Mouse (Mus musculus): ENCODE results near the gene Ccdc80. TPM values are rescaled to one million over a fixed set of nuclear protein-coding genes. Genes with fewer than 3 reads are reported as not detected.

Ccdc80 gene
- not detected in 2 replicates for total RNA-seq (2014; fragmentation: Nextera tagmentation)
- 0.11 and 0.12 TPM in 2 replicates for total RNA-seq (2017)
- polyA plus RNA-seq (2012), result not detected in 2 replicates

DNA sequence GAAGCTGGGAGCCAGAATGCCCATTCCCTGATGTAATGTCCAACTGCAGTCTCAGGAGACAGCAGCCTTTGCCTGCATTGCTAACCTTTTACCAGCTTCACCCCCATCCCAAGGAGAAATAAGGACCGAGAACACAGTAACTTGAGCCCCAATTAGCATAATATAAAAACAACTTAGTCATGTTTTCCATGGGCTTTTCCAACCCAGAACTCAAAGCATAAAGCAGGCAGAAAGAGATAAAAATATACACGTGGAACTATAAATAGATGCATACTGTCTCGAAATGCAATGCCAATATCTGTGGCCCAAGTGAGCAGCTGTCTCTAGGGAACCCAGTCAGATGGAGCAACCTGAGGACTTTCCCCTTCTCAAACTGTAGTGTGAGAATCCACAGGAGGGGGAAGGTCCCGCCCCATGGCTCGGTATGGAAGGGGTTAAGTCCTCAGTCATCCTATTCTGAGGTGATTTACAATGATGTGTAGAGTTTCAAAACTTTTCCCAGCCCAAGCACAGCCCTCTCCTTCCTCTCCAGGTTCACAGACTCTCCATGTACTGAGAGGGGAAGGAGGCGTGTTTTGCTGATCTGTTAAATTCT lies at the start of gene Ccdc80:
Gene Ccdc80, plus strand, starts transcription at position 266 of the 595 bp plus-strand sequence.
- DNase-seq (ENCODE audit: low spot score), result no peak
- Histone ChIP-seq H3K36me3 (replicated peaks) (no peaks in the 10 kb centered on the region), H3K4me1 (ENCODE audit: insufficient read depth, low read depth, low read length) (peaks cover 13% of the 10 kb centered on the region), H3K4me3 (ENCODE audit: low read depth, low read length) (no peak within 1 kb of the TSS), H3K9me3 (replicated peaks) (no peaks in the 10 kb centered on the region), H3K27me3 (ENCODE audit: insufficient read depth, low read length) (peaks cover 36% of the 10 kb centered on the region)
- no peak for TF ChIP-seq GATA1 (IDR thresholded peaks at IDR 0.05; ENCODE audit: borderline replicate concordance, low read length)
- no peak for TF ChIP-seq CTCF (IDR thresholded peaks at IDR 0.05; ENCODE audit: low read depth, low read length)
- no peak for TF ChIP-seq GATA2 (IDR thresholded peaks at IDR 0.05; ENCODE audit: borderline replicate concordance, low read depth, low read length)
- no peak for TF ChIP-seq TAL1 (conservative IDR thresholded peaks at IDR 0.05; ENCODE audit: low read depth, low read length)
- no peak for TF ChIP-seq POLR2AphosphoS5 (IDR thresholded peaks at IDR 0.05; ENCODE audit: insufficient replicate concordance, low read depth, low read length)
- no peak for ATAC-seq (ENCODE audit: extremely low read depth, insufficient number of reproducible peaks, low FRiP score, poor library complexity, severe bottlenecking)

DNA sequence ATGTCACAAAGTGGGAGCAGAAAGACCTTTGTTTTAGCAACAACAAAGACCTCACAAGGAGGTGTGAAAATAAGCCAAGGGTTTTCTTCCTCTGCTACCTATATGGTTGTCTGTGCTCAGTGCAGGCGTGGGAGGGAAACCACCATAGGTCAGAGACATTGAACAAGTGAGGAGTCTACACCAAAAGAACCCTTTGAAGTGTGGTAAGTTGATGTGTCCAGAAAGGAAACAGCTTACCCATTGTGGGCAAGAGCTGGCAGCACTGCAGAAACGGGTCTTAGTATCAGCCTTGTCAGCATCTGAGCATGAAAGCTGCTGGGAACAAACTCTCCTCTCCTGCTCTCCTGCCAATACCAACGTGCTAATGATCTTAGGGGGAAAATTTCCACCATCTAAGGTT lies 48.4 kb upstream of the Ccdc80 start:
- no peak for ATAC-seq (ENCODE audit: extremely low read depth, insufficient number of reproducible peaks, low FRiP score, poor library complexity, severe bottlenecking)
- Histone ChIP-seq H3K9me3 (replicated peaks) (no peaks in the 10 kb centered on the region), H3K36me3 (replicated peaks) (no peaks in the 10 kb centered on the region), H3K4me3 (ENCODE audit: low read depth, low read length) (no peak overlapping the region), H3K27me3 (ENCODE audit: insufficient read depth, low read length) (peaks cover 4% of the 10 kb centered on the region; the same call in 1 of the 2 replicates), H3K4me1 (ENCODE audit: insufficient read depth, low read depth, low read length) (peaks cover 3% of the 10 kb centered on the region; the same call in 1 of the 2 replicates)
- TF ChIP-seq POLR2AphosphoS5 (IDR thresholded peaks at IDR 0.05; ENCODE audit: insufficient replicate concordance, low read depth, low read length) (no peak), GATA2 (IDR thresholded peaks at IDR 0.05; ENCODE audit: borderline replicate concordance, low read depth, low read length) (no peak), GATA1 (IDR thresholded peaks at IDR 0.05; ENCODE audit: borderline replicate concordance, low read length) (no peak), CTCF (IDR thresholded peaks at IDR 0.05; ENCODE audit: low read depth, low read length) (no peak), TAL1 (conservative IDR thresholded peaks at IDR 0.05; ENCODE audit: low read depth, low read length) (no peak)
- no peak for DNase-seq (ENCODE audit: low spot score)

DNA sequence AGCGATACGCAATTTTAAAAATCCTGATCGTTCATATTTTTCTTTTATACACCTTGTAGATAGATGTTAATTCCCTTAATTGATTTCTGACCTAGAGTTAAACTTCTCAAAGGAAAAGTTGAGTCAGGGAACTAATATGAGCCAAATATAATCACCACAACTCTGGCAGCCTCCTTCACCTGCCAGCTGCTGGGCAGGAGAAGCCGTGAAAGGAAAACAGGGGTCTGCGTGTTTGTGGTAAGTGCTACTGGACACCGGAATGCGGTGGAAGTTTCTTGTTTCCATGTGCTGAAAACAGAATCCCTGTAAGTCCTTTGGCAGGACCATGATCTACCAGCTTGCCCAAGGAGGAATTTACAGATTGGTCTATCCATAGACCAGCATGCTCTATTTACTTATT lies 36.0 kb upstream of the Ccdc80 start:
- Histone ChIP-seq H3K27me3 (ENCODE audit: insufficient read depth, low read length) (peaks cover 10% of the 10 kb centered on the region; the same call in 1 of the 2 replicates), H3K9me3 (replicated peaks) (no peaks in the 10 kb centered on the region), H3K4me1 (ENCODE audit: insufficient read depth, low read depth, low read length) (no peaks in the 10 kb centered on the region), H3K36me3 (replicated peaks) (no peaks in the 10 kb centered on the region), H3K4me3 (ENCODE audit: low read depth, low read length) (no peak overlapping the region)
- no peak for TF ChIP-seq GATA1 (IDR thresholded peaks at IDR 0.05; ENCODE audit: borderline replicate concordance, low read length)
- TF ChIP-seq POLR2AphosphoS5 (IDR thresholded peaks at IDR 0.05; ENCODE audit: insufficient replicate concordance, low read depth, low read length), result no peak
- TF ChIP-seq CTCF (IDR thresholded peaks at IDR 0.05; ENCODE audit: low read depth, low read length), result no peak
- TF ChIP-seq TAL1 (conservative IDR thresholded peaks at IDR 0.05; ENCODE audit: low read depth, low read length), result no peak
- no peak for TF ChIP-seq GATA2 (IDR thresholded peaks at IDR 0.05; ENCODE audit: borderline replicate concordance, low read depth, low read length)
- DNase-seq (ENCODE audit: low spot score) (no peak), ATAC-seq (ENCODE audit: extremely low read depth, insufficient number of reproducible peaks, low FRiP score, poor library complexity, severe bottlenecking) (no peak)

DNA sequence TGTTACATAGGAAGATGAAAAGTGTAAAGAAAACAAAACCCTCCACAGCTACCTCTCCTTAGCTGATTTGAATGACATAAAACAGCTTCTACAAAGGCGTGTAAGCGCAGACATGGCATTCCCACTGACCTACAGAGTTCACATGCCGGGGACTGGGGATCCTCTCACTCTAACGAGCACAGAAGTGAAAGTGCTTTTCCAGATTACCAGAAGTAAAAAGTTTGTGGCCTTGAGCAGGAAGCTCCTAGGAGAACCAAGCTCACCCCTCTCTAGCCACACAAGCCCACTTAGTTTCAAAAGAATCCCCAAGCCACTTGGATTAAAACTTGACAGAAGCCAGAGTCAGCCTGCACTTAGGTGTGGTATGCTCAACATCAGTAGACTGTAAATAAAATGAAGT lies 35.3 kb upstream of the Ccdc80 start:
- Histone ChIP-seq H3K36me3 (replicated peaks) (no peaks in the 10 kb centered on the region), H3K4me3 (ENCODE audit: low read depth, low read length) (no peak overlapping the region), H3K27me3 (ENCODE audit: insufficient read depth, low read length) (peaks cover 10% of the 10 kb centered on the region; the same call in 1 of the 2 replicates), H3K4me1 (ENCODE audit: insufficient read depth, low read depth, low read length) (no peaks in the 10 kb centered on the region), H3K9me3 (replicated peaks) (no peaks in the 10 kb centered on the region)
- DNase-seq (ENCODE audit: low spot score) (no peak), ATAC-seq (ENCODE audit: extremely low read depth, insufficient number of reproducible peaks, low FRiP score, poor library complexity, severe bottlenecking) (no peak)
- TF ChIP-seq TAL1 (conservative IDR thresholded peaks at IDR 0.05; ENCODE audit: low read depth, low read length) (no peak), GATA1 (IDR thresholded peaks at IDR 0.05; ENCODE audit: borderline replicate concordance, low read length) (no peak), CTCF (IDR thresholded peaks at IDR 0.05; ENCODE audit: low read depth, low read length) (no peak), POLR2AphosphoS5 (IDR thresholded peaks at IDR 0.05; ENCODE audit: insufficient replicate concordance, low read depth, low read length) (no peak), GATA2 (IDR thresholded peaks at IDR 0.05; ENCODE audit: borderline replicate concordance, low read depth, low read length) (no peak)

DNA sequence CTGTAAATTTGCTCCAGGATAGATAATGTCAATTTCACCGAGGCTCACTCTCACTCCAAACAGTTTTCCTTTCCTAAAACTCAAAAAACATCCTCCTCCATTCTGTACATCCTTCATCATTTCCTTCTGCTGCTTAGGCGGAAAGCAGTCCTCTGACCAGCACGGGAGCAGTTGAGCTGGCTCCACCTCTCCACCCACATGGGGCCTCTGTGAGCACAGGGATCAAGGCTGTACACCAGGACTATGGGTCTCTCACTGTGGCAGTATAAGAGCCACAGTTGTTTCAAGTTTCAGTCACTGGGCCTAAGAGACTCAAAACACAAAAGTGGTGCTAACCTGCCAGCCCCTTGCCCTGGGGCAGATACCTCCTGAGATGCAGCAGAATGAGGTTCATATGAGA lies 32.1 kb upstream of the Ccdc80 start:
- Histone ChIP-seq H3K27me3 (ENCODE audit: insufficient read depth, low read length) (peaks cover 10% of the 10 kb centered on the region; the same call in 1 of the 2 replicates), H3K36me3 (replicated peaks) (no peaks in the 10 kb centered on the region), H3K4me1 (ENCODE audit: insufficient read depth, low read depth, low read length) (no peaks in the 10 kb centered on the region), H3K9me3 (replicated peaks) (no peaks in the 10 kb centered on the region), H3K4me3 (ENCODE audit: low read depth, low read length) (no peak overlapping the region)
- DNase-seq (ENCODE audit: low spot score) (no peak), ATAC-seq (ENCODE audit: extremely low read depth, insufficient number of reproducible peaks, low FRiP score, poor library complexity, severe bottlenecking) (no peak)
- TF ChIP-seq POLR2AphosphoS5 (IDR thresholded peaks at IDR 0.05; ENCODE audit: insufficient replicate concordance, low read depth, low read length) (no peak), GATA1 (IDR thresholded peaks at IDR 0.05; ENCODE audit: borderline replicate concordance, low read length) (no peak)

DNA sequence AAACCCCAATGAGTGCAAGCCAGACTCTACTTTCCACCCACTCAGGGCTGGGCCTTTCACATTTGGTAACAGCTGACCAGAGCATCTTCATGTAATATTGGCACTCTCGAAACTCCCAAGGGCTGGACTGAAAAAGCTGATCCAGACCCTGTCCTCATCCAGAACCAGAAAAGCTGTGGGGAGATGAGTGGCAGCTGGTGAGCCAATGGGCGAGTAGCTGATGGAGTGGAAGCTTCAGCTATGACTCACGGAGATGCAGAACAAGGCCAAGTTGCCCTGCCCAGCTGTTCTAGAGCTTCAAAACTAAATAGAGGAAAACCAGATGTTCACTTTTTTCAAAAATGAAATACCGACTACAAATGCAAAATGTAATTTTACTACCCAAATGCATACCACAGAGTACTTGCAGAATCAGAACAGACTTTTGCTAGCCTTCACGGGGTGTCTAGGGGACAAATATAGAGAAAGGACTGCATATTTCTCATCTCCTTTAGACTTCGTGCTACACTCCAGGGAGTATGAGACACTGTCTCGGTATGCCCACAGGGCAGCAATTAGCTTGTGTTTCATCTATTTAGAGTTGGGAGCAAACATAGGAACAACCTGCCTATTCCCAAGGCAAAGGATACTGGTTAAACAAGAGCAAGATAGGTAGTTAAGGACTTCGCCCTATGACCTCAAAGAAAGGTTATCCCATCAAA lies 22.7 kb upstream of the Ccdc80 start:
- DNase-seq (ENCODE audit: low spot score), result no peak
- Histone ChIP-seq H3K4me3 (ENCODE audit: low read depth, low read length) (no peak overlapping the region), H3K27me3 (ENCODE audit: insufficient read depth, low read length) (peaks cover 6% of the 10 kb centered on the region; the same call in 1 of the 2 replicates), H3K9me3 (replicated peaks) (no peaks in the 10 kb centered on the region), H3K36me3 (replicated peaks) (no peaks in the 10 kb centered on the region), H3K4me1 (ENCODE audit: insufficient read depth, low read depth, low read length) (no peaks in the 10 kb centered on the region)
- TF ChIP-seq POLR2AphosphoS5 (IDR thresholded peaks at IDR 0.05; ENCODE audit: insufficient replicate concordance, low read depth, low read length) (no peak), GATA2 (IDR thresholded peaks at IDR 0.05; ENCODE audit: borderline replicate concordance, low read depth, low read length) (no peak), TAL1 (conservative IDR thresholded peaks at IDR 0.05; ENCODE audit: low read depth, low read length) (no peak), GATA1 (IDR thresholded peaks at IDR 0.05; ENCODE audit: borderline replicate concordance, low read length) (no peak), CTCF (IDR thresholded peaks at IDR 0.05; ENCODE audit: low read depth, low read length) (no peak)
- ATAC-seq (ENCODE audit: extremely low read depth, insufficient number of reproducible peaks, low FRiP score, poor library complexity, severe bottlenecking), result no peak

All from G1E (cell line).